Comparison of ENCODE assay signal across 16 mouse cellular contexts in the genomic region with DNA sequence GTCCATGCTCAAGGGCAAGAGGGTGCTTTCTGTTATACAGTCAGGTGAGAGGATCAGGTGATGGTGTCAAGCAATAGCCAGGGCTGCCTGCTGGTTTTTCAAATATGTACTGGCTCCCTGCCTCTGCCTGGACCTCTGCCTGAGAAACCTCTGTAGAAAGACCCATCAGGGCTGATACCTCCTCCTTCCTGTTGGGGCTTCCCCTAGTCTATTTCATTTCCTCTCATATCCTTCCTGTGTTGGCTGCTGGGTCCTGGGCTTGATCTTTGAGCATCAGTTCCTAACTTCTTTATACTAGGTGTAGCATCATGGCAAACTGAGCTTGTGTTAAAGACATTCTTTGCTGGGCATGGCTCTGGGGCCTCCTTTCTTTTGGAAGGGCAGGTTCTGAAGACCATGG.
DNase-seq lines count a peak whose midpoint lies in the region; ATAC-seq and TF ChIP-seq lines count a peak whose summit lies in the region.
"Had no signal": no experiment of that assay in that cellular context is flagged by ENCODE, and none has a peak within 500 bp of the region (broad histone marks: within the 10 kb centered on the region; RNA-seq: fewer than 3 reads in every experiment).

No protein-coding gene starts in this region.

- no peak overlapping the region for H3K27ac ChIP-seq in kidney, adult 2 months (ENCODE audit: insufficient read depth, low read depth, low read length)
- no peak overlapping the region for H3K27ac ChIP-seq in gastrocnemius, adult 2 months
- H3K27ac ChIP-seq: embryonic facial prominence, embryonic 13.5 days; heart, embryonic 15.5 days; limb, embryonic 12.5 days; liver, embryonic 15.5 days; stomach, postnatal 0 days had no signal

- no peaks in the 10 kb centered on the region for H3K36me3 ChIP-seq in kidney, adult 2 months (ENCODE audit: control insufficient read depth, insufficient read depth, low read length)
- H3K36me3 ChIP-seq: embryonic facial prominence, embryonic 13.5 days; heart, embryonic 15.5 days; limb, embryonic 12.5 days; liver, embryonic 15.5 days had no signal

- no peaks in the 10 kb centered on the region for H3K27me3 ChIP-seq in kidney, adult 2 months (replicated peaks; ENCODE audit: control insufficient read depth, insufficient read depth, low read length)
- H3K27me3 ChIP-seq: embryonic facial prominence, embryonic 13.5 days; heart, embryonic 15.5 days; limb, embryonic 12.5 days; liver, embryonic 15.5 days had no signal

- no peak for TF ChIP-seq CTCF in kidney, adult 2 months (conservative IDR thresholded peaks at IDR 0.05; ENCODE audit: insufficient read depth, insufficient read length, low read depth, low read length)
- no peak for TF ChIP-seq CTCF in gastrocnemius, adult 2 months (IDR thresholded peaks at IDR 0.05)

- peak; percentile 99 for ATAC-seq in activated CD4-positive, CD25-positive, alpha-beta regulatory T cell, adult 4 months
- ATAC-seq: forebrain, embryonic 16.5 days; lung, postnatal 0 days had no signal

- H3K4me1 ChIP-seq in kidney, adult 2 months (ENCODE audit: control insufficient read depth, insufficient read depth, low read length), result no peaks in the 10 kb centered on the region
- H3K4me1 ChIP-seq: embryonic facial prominence, embryonic 13.5 days; heart, embryonic 15.5 days; limb, embryonic 12.5 days; liver, embryonic 15.5 days had no signal

- no peak for TF ChIP-seq POLR2A in kidney, adult 2 months (IDR thresholded peaks at IDR 0.05; ENCODE audit: low read depth, low read length)

- no peak overlapping the region for H3K4me3 ChIP-seq in kidney, adult 2 months (ENCODE audit: insufficient read depth, low read depth, low read length)
- H3K4me3 ChIP-seq in gastrocnemius, adult 2 months, result no peak overlapping the region
- H3K4me3 ChIP-seq: embryonic facial prominence, embryonic 13.5 days; heart, embryonic 15.5 days; limb, embryonic 12.5 days; liver, embryonic 15.5 days had no signal

- intact Hi-C loops in gastrocnemius, adult 2 months (cut with DNase I), result no loop called here

- DNase-seq in kidney, adult 2 months, result peak; percentile 33
- DNase-seq in kidney, adult 11 months, result no peak
- DNase-seq in A20 (ENCODE audit: low read depth, low spot score), result peak; percentile 57
- peak; percentile 67 for DNase-seq in naive thymus-derived CD4-positive, alpha-beta T cell, adult 2 months (ENCODE audit: low read depth)
- no peak for DNase-seq in adrenal gland, postnatal 10 days
- no peak for DNase-seq in frontal cortex, adult 2 months (ENCODE audit: extremely low spot score in 1 of 2, low spot score in 1 of 2)
- no peak for DNase-seq in gastrocnemius, adult 2 months
- DNase-seq: heart, adult 18-20 months had no signal

Comparison
In these comparisons a context has a peak if more than half of its experiments do, and no peak if none do; other contexts are left out.
1. DNase-seq: peak in kidney, adult 2 months (single experiment), A20 (single experiment) and naive thymus-derived CD4-positive, alpha-beta T cell, adult 2 months (single experiment); none in kidney, adult 11 months (single experiment), adrenal gland, postnatal 10 days (single experiment), frontal cortex, adult 2 months (0 of 2) and gastrocnemius, adult 2 months (single experiment).